Mouse (Mus musculus): ENCODE results near the gene Ccdc173. TPM values are rescaled to one million over a fixed set of nuclear protein-coding genes. Genes with fewer than 3 reads are reported as not detected.

Gene Ccdc173
- polyA plus RNA-seq, 1 experiment from 2014 or later = 2.4 TPM

DNA sequence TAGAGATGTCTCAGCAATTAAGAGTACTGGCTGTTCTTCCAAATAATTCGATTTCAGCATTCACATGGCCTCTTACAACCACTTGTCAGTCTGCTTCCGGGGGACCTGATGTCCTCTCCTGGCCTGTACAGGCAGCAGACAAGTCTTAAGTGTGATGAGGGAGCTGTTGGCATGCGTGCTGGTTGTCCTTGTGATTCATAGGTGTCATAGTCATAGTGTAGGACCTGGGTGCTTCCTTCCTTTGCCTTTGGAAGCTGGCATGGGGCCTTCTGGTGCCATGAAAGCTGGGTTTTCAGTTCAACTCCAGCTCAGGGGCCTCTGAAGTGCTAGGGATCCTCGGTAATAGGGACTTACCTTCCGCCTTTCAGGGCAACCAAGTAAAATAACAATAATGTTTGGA, 75.2 kb downstream of the Ccdc173 start:
- 0 out of 2 replicates have a peak, but pooled peaks cover 6% of the 10 kb centered on the region for H3K27me3 ChIP-seq
- no peak overlapping the region for H3K27ac ChIP-seq
- ATAC-seq (replicated peaks; ENCODE audit: low FRiP score) = no peak
- H3K4me2 ChIP-seq = no peak overlapping the region
- no peak overlapping the region for H3K4me3 ChIP-seq (replicated peaks)
- WGBS = 78% methylated on average over 5 of the region's 5 CpGs
- H3K9me3 ChIP-seq (replicated peaks) = no peaks in the 10 kb centered on the region
- H3K9ac ChIP-seq = no peak overlapping the region
- peaks cover 11% of the 10 kb centered on the region; the same call in 1 of the 2 replicates for H3K4me1 ChIP-seq
- no peaks in the 10 kb centered on the region; the same call in 1 of the 2 replicates for H3K36me3 ChIP-seq

DNA sequence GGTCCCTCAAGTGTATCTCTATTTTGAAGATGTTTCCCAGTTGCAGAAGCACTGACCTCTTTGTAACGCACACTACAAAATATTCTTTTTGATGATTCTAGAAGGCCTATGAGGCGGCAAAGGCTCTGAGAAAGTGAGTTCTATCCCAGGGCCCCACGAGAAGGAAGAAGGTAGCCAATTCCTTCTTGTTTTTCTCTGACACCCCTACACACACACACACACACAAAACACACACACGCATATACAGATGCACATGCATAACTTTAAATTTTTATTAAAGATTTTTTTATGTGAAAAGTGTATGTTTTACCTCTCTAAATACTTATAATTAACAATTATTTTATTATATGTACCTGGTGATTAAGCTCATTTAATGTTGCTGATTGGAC, 75.8 kb downstream of the Ccdc173 start:
- no peak overlapping the region for H3K9ac ChIP-seq
- WGBS = 32% methylated on average over 4 of the region's 4 CpGs
- peak overlapping the region; percentile 83 for H3K4me3 ChIP-seq (replicated peaks)
- no peaks in the 10 kb centered on the region; the same call in 1 of the 2 replicates for H3K36me3 ChIP-seq
- no peaks in the 10 kb centered on the region for H3K9me3 ChIP-seq (replicated peaks)
- no peak for ATAC-seq (replicated peaks; ENCODE audit: low FRiP score)
- peaks cover 11% of the 10 kb centered on the region; the same call in 1 of the 2 replicates for H3K4me1 ChIP-seq
- H3K27me3 ChIP-seq = 0 out of 2 replicates have a peak, but pooled peaks cover 6% of the 10 kb centered on the region
- no peak overlapping the region for H3K27ac ChIP-seq
- peak overlapping the region; percentile 80 for H3K4me2 ChIP-seq

GRCm38 (mm10) chr2:69712981-69713625, 76.3 kb downstream of the Ccdc173 start, which contains the start of gene Fastkd1:
Gene Fastkd1 (minus strand): TSS chr2:69713516.
- H3K9me3 ChIP-seq (replicated peaks) = no peaks in the 10 kb centered on the region
- H3K27ac ChIP-seq = peak within 1 kb of the TSS; percentile 89
- 0 out of 2 replicates have a peak, but pooled peaks cover 6% of the 10 kb centered on the region for H3K27me3 ChIP-seq
- no peaks in the 10 kb centered on the region; the same call in 1 of the 2 replicates for H3K36me3 ChIP-seq
- peak within 1 kb of the TSS; percentile 83 for H3K4me3 ChIP-seq (replicated peaks)
- WGBS = under 1% methylated on average over 39 of the region's 39 CpGs
- peak within 1 kb of the TSS; percentile 80 for H3K4me2 ChIP-seq
- H3K9ac ChIP-seq = peak within 1 kb of the TSS; percentile 85
- ATAC-seq (replicated peaks; ENCODE audit: low FRiP score) = peak; percentile 99
- H3K4me1 ChIP-seq = peaks cover 11% of the 10 kb centered on the region; the same call in 1 of the 2 replicates

DNA sequence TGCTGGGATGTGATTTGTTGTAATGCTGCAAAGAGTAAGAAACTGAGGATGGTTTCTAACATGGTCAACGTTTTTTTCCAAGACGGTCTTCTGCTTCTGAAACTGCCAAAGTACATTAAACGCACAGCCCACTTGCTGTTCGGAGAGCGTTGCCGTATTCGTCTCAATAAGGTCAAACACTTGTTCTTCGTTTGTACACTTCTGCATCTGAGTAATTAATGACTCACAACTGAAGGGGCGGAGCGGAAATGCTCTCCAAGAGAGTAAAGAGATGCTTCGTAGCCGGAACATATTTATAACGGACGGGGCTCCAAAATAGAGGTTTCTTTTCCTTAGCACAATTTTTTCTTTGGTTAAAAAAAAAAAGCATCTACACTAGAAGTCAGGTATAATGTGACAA, 77.2 kb downstream of the Ccdc173 start:
- H3K27ac ChIP-seq = no peak overlapping the region
- H3K9me3 ChIP-seq (replicated peaks) = no peaks in the 10 kb centered on the region
- 83% methylated on average over 14 of the region's 14 CpGs for WGBS
- peak overlapping the region; percentile 80 for H3K4me2 ChIP-seq
- H3K27me3 ChIP-seq = 0 out of 2 replicates have a peak, but pooled peaks cover 6% of the 10 kb centered on the region
- peaks cover 9% of the 10 kb centered on the region for H3K36me3 ChIP-seq
- no peak for ATAC-seq (replicated peaks; ENCODE audit: low FRiP score)
- peak overlapping the region; percentile 83; the same call in 1 of the 2 replicates for H3K4me3 ChIP-seq (replicated peaks)
- H3K9ac ChIP-seq = no peak overlapping the region
- peaks cover 11% of the 10 kb centered on the region; the same call in 1 of the 2 replicates for H3K4me1 ChIP-seq

Other genes with a start within 250 kb of the Ccdc173 start
- 14.6 and 15.0 TPM in 2 replicates for gene Lrp2, start 203.5 kb downstream of the Ccdc173 start, polyA plus RNA-seq (2015; fragmentation: Nextera tagmentation; extraction: Ambion mirVana)
- 17.6 and 22.8 TPM in 2 replicates for gene Bbs5, start 142.4 kb downstream of the Ccdc173 start, polyA plus RNA-seq (2015; fragmentation: Nextera tagmentation; extraction: Ambion mirVana)
- 2.5 and 3.7 TPM in 2 replicates for gene Klhl41, start 119.5 kb downstream of the Ccdc173 start, polyA plus RNA-seq (2015; fragmentation: Nextera tagmentation; extraction: Ambion mirVana)
- gene Fastkd1, start 76.1 kb downstream of the Ccdc173 start, polyA plus RNA-seq (2015; fragmentation: Nextera tagmentation; extraction: Ambion mirVana) = 11.8 and 13.7 TPM in 2 replicates
- 145 and 160 TPM in 2 replicates for gene Ppig, start 67.0 kb downstream of the Ccdc173 start, polyA plus RNA-seq (2015; fragmentation: Nextera tagmentation; extraction: Ambion mirVana)
- gene Phospho2, start within 50 bp of the Ccdc173 start, polyA plus RNA-seq (2015; fragmentation: Nextera tagmentation; extraction: Ambion mirVana) = 22.6 and 26.4 TPM in 2 replicates
- 28.8 and 32.2 TPM in 2 replicates for gene Klhl23, start 32.4 kb upstream of the Ccdc173 start, polyA plus RNA-seq (2015; fragmentation: Nextera tagmentation; extraction: Ambion mirVana)
- 356 and 389 TPM in 2 replicates for gene Ssb, start 72.0 kb upstream of the Ccdc173 start, polyA plus RNA-seq (2015; fragmentation: Nextera tagmentation; extraction: Ambion mirVana)
- 42.9 and 43.4 TPM in 2 replicates for gene Mettl5, start 96.0 kb upstream of the Ccdc173 start, polyA plus RNA-seq (2015; fragmentation: Nextera tagmentation; extraction: Ambion mirVana)
- 14.3 and 15.5 TPM in 2 replicates for gene Ubr3, start 107.7 kb upstream of the Ccdc173 start, polyA plus RNA-seq (2015; fragmentation: Nextera tagmentation; extraction: Ambion mirVana)
- 0.43 and 0.44 TPM in 2 replicates for gene Myo3b, start 249.6 kb upstream of the Ccdc173 start, polyA plus RNA-seq (2015; fragmentation: Nextera tagmentation; extraction: Ambion mirVana)

Measured in kidney, embryonic 15.5 days (tissue).